Mouse (Mus musculus) G1E (cell line): Measurements from ENCODE around the gene Epsti1. TPM values are rescaled to one million over a fixed set of nuclear protein-coding genes. Genes with fewer than 3 reads are reported as not detected.

Experiments
- ATAC-seq: 2 replicates; pipeline ENCODE4 v1.8.0; 2016; ENCODE audit warnings: mild to moderate bottlenecking; ENCODE audit not compliant: insufficient number of reproducible peaks, poor library complexity, low FRiP score, severe bottlenecking; ENCODE audit errors: extremely low read depth
- DNase-seq: peaks from one replicate; pipeline ENCODE4 v3.0.0; 2012; ENCODE audit warnings: low spot score
- H3K27me3 ChIP-seq: 2 replicates; pipeline ENCODE4 v1.6.1; 2012; ENCODE audit warnings: mild to moderate bottlenecking, low read length, inconsistent platforms; ENCODE audit not compliant: insufficient read depth
- H3K36me3 ChIP-seq: replicated peaks from 2 replicates; pipeline ENCODE3; 2012; ENCODE audit warnings: mild to moderate bottlenecking, inconsistent platforms
- H3K4me1 ChIP-seq: 2 replicates; pipeline ENCODE4 v1.6.1; 2012; ENCODE audit warnings: low read depth, low read length, inconsistent platforms, mixed read lengths; ENCODE audit not compliant: insufficient read depth
- H3K4me3 ChIP-seq: 2 replicates; pipeline ENCODE4 v1.5.1; 2012; ENCODE audit warnings: low read depth, mild to moderate bottlenecking, inconsistent platforms, low read length, moderate library complexity, mixed read lengths
- H3K9me3 ChIP-seq: replicated peaks from 2 replicates; pipeline ENCODE4 v1.6.1; 2012; ENCODE audit warnings: inconsistent platforms
- CTCF ChIP-seq: IDR thresholded peaks from 2 replicates; pipeline ENCODE4 v1.5.1; 2012; ENCODE audit warnings: low read depth, low read length, inconsistent platforms, mixed read lengths
- GATA1 ChIP-seq: IDR thresholded peaks from 2 replicates; pipeline ENCODE4 v1.6.1; 2012; ENCODE audit warnings: borderline replicate concordance, low read length, inconsistent platforms, mixed read lengths
- GATA2 ChIP-seq: IDR thresholded peaks from 2 replicates; pipeline ENCODE4 v1.6.1; 2012; ENCODE audit warnings: low read depth, low read length, inconsistent platforms, borderline replicate concordance
- POLR2AphosphoS5 ChIP-seq: IDR thresholded peaks from 2 replicates; pipeline ENCODE4 v1.6.1; 2012; ENCODE audit warnings: low read depth, low read length, inconsistent platforms; ENCODE audit not compliant: insufficient replicate concordance
- TAL1 ChIP-seq: conservative IDR thresholded peaks from 2 replicates; pipeline ENCODE4 v1.6.1; 2012; ENCODE audit warnings: low read depth, low read length, inconsistent platforms, mixed read lengths
- polyA plus RNA-seq: library from polyadenylated mRNA; stranded (reverse); fragments of >175 nt; gene quantifications from 2 replicates; pipeline ENCODE4 v1.2.3, GENCODE M21; 2012
- total RNA-seq, 2 experiments: library from RNA; stranded (forward) in 1 of 2; stranded (reverse) in 1 of 2; fragments of 200-1000 nt in 1 of 2; fragments of >200 nt in 1 of 2; fragmentation: Nextera tagmentation in 1 of 2; gene quantifications; 2 replicates each; pipeline ENCODE4 v1.2.3; 2014 to 2017

The Epsti1 gene
- total and polyA plus RNA-seq, 3 experiments = not detected

DNA sequence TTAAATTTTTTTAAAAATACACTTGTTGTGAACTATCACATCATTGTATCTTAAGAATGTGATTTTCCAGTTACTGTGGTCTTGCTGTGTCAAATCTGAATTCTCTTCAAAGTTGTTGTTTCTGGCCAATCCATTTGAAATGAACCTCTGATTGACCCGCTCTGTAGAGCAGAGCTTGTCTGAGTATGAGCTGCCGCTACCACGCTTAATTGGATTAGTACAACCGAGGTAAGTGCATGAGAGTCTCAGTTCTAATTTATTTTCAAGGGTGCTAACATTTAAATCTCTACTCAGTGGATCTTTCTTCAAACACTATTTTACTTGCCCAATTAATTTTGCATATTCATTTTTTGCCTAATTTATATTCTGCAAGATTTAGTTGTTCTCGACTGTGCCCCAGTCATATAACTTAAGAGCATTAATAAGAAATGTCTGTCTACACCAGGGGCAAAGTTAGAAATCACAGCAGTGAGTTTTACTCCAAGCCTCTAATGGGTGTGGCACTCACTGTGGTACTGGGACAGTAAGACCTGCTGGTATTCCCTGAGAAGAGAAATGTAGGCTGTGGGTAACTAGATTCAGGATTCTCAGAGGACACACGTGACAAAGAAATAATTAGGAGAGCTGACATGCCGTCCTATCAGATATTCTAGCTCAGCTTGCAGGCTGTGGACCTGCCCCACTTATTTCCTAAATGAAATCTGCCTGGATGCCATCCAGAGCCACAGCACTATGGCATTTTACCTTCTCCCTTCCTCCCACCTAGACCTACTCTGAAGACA is 111.7 kb downstream of the Epsti1 start:
- H3K4me1 ChIP-seq = no peaks in the 10 kb centered on the region
- H3K9me3 ChIP-seq = peaks cover 35% of the 10 kb centered on the region
- no peak overlapping the region for H3K4me3 ChIP-seq
- TF ChIP-seq CTCF = no peak
- no peak for TF ChIP-seq GATA2
- TF ChIP-seq POLR2AphosphoS5 = no peak
- TF ChIP-seq GATA1 = no peak
- TF ChIP-seq TAL1 = no peak
- no peaks in the 10 kb centered on the region for H3K27me3 ChIP-seq
- DNase-seq (no peak), ATAC-seq (no peak)
- H3K36me3 ChIP-seq = no peaks in the 10 kb centered on the region

DNA sequence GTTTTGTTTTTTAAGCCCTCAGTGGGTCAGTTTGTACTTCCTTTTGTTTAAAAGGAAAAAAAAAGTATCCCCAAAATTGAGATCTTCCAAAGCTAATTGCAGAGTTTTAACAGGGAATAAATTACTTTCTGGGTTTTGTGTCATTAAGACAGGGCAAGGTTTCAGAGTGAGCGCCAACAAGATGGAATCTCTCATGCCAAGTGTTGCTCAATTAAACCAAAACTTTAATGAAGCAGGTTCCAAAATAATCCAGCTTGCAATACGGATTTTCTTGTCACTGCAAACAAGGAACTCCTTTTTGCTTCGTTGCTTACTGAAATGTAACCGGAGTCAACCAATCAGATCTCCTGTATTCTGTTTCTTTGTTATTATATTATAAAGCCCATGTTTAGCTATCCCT is 112.4 kb downstream of the Epsti1 start:
- TF ChIP-seq GATA2 (no peak), GATA1 (no peak), POLR2AphosphoS5 (no peak), TAL1 (no peak), CTCF (no peak)
- Histone ChIP-seq H3K4me3 (no peak overlapping the region), H3K36me3 (no peaks in the 10 kb centered on the region), H3K9me3 (peaks cover 31% of the 10 kb centered on the region), H3K4me1 (no peaks in the 10 kb centered on the region), H3K27me3 (no peaks in the 10 kb centered on the region)
- ATAC-seq = no peak
- no peak for DNase-seq

DNA sequence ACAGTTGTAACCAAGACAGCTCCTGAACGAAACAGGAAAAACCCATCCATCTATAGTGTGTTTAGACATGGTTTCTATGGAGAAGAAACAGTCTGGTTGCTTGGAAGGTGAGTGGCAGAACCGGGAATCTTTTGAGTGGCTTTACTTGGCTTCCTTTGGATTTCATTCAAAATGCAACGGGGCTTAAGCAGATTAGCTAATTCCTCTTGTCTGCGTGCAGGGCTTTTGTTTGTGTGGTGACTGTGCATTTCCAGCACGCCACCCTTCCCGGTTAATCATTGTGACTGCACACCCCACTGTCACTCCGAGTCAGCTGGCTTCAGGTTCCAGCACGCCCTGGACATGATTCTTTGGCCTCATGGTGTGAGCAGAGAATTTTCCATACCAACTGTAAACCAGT is 115.9 kb downstream of the Epsti1 start:
- DNase-seq (no peak), ATAC-seq (no peak)
- TF ChIP-seq CTCF = no peak
- TF ChIP-seq POLR2AphosphoS5 = no peak
- no peak for TF ChIP-seq TAL1
- no peak for TF ChIP-seq GATA1
- TF ChIP-seq GATA2 = no peak
- no peaks in the 10 kb centered on the region for H3K36me3 ChIP-seq
- H3K4me3 ChIP-seq = no peak overlapping the region
- no peaks in the 10 kb centered on the region for H3K4me1 ChIP-seq
- peaks cover 30% of the 10 kb centered on the region for H3K9me3 ChIP-seq
- H3K27me3 ChIP-seq = no peaks in the 10 kb centered on the region

DNA sequence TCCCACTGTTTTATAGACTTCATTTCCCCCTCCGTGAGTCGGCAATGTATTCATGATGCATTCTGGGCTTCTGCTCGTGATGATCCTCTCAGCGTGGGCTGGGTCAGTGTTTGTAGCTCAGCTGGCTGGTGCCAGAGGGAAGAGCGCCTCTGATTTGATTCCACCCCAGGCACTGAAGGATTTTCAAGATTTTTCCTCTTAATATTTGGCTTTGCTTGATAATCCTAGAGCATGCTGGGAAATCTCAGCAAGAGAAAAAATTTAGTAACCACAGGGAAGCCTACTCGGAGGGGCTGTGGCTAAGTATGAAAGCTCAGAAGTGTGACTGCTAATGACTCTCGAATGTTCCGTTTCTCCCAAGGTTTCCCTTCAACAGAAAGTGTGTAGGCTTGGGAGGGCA is 134.8 kb downstream of the Epsti1 start:
- no peaks in the 10 kb centered on the region for H3K36me3 ChIP-seq
- ATAC-seq = no peak

DNA sequence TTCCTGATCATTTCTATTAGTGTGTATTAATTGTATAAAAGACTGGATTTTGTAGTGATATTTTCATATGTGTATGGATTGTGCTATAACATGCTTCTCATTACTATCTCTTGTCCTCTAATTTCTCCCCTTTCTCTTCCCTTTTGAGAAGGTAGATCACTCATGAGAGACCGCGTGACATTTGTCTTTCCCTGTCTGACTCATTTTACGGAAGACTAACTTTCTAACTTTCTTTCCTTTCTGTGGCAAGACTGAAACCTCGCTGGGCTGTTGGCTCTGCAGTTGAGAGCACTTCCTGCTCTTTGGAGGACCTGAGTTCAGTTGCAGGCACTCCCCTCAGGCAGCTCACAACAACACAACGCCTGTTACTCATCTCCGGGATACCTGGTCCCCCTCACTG is 136.6 kb downstream of the Epsti1 start:
- no peaks in the 10 kb centered on the region for H3K27me3 ChIP-seq
- peaks cover 16% of the 10 kb centered on the region for H3K9me3 ChIP-seq
- H3K4me1 ChIP-seq = no peaks in the 10 kb centered on the region
- H3K36me3 ChIP-seq = no peaks in the 10 kb centered on the region
- DNase-seq (no peak), ATAC-seq (no peak)
- TF ChIP-seq GATA1 (no peak), TAL1 (no peak), CTCF (no peak), POLR2AphosphoS5 (no peak), GATA2 (no peak)
- no peak overlapping the region for H3K4me3 ChIP-seq

More for the DNA sequence above, 134.8 kb downstream of the Epsti1 start:
- peaks cover 13% of the 10 kb centered on the region for H3K9me3 ChIP-seq
- TF ChIP-seq GATA2 (no peak), GATA1 (no peak), TAL1 (no peak), POLR2AphosphoS5 (no peak), CTCF (no peak)
- no peaks in the 10 kb centered on the region for H3K27me3 ChIP-seq
- H3K4me3 ChIP-seq = no peak overlapping the region
- no peaks in the 10 kb centered on the region for H3K4me1 ChIP-seq
- no peak for DNase-seq

DNA sequence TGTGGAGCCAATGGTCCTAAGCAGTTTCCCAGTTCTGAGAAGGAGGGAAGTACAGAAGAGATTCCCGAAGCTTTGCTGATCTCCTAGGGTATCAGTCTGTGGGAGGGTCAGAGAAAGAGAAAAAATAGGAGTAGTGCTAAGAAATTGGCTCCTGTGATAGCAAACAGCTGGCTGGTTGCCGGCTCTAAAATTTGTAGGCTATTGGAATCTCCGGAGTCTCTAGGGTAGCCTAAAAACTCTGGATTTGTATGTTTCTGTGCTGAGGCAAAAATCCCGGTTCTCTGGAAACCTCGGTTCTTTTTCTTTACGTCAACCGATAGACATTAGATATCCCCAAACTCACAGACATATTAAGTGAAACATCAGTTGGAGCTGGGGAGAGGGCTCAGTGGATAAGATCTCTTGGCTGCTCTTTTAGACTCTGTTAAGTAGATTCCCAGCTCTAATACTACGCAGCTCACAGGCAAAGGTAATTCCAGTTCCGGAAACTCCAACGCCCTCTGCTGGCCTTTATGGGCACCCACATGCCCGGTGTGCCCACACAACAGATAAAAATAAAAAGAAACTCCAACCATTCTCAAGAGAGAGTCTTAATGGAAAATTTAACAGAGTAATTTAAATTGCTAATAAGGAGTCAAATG is 138.0 kb downstream of the Epsti1 start:
- Histone ChIP-seq H3K9me3 (peaks cover 26% of the 10 kb centered on the region), H3K36me3 (no peaks in the 10 kb centered on the region), H3K27me3 (no peaks in the 10 kb centered on the region), H3K4me3 (no peak overlapping the region), H3K4me1 (no peaks in the 10 kb centered on the region)
- ATAC-seq (no peak), DNase-seq (no peak)
- TF ChIP-seq GATA2 = no peak
